Mouse (Mus musculus) C2C12 (cell line): ENCODE results near the gene Tubgcp4.

Experiments
- CTCF ChIP-seq: IDR thresholded peaks from one replicate; pipeline ENCODE4 v1.5.1; 2011; ENCODE audit not compliant: control insufficient read depth, insufficient read depth, insufficient read length
- FOSL1 ChIP-seq: IDR thresholded peaks from one replicate; pipeline ENCODE4 v1.8.0; 2011; ENCODE audit warnings: mild to moderate bottlenecking, low read length; ENCODE audit not compliant: poor library complexity, insufficient read depth, severe bottlenecking
- MAX ChIP-seq: IDR thresholded peaks from one replicate; pipeline ENCODE4 v1.6.1; 2011; ENCODE audit warnings: mild to moderate bottlenecking, control low read depth
- MYOD1 ChIP-seq: IDR thresholded peaks from one replicate; pipeline ENCODE4 v1.6.1; 2011; ENCODE audit warnings: low read depth; ENCODE audit not compliant: control insufficient read depth, insufficient read length
- USF1 ChIP-seq: IDR thresholded peaks from one replicate; pipeline ENCODE4 v1.6.1; 2011; ENCODE audit warnings: low read depth, mild to moderate bottlenecking, control low read depth, moderate library complexity

GRCm38 (mm10) chr2:121169902-121170301 lies 552 bp upstream of the Tubgcp4 start:
- TF ChIP-seq CTCF (no peak), MAX (no peak), USF1 (no peak), FOSL1 (no peak), MYOD1 (no peak)
